ENCODE assay signal across 7 mouse cellular contexts in genomic region chr13:41605099-41606010, GRCm38 (mm10). TPM values are rescaled to one million over a fixed set of nuclear protein-coding genes. Genes with fewer than 3 reads are reported as not detected.
A peak's percentile ranks its signal among the peaks of the same experiment; 100 is the strongest.
DNase-seq lines count a peak whose midpoint lies in the region; ATAC-seq lines count a peak whose summit lies in the region.

Gene Tmem170b (plus strand): TSS chr13:41605907.

- H3K27me3 ChIP-seq in embryonic facial prominence, embryonic 11.5 days (ENCODE audit: control insufficient read depth, insufficient read depth, low read length) = no peaks in the 10 kb centered on the region
- 0 out of 2 replicates have a peak, but pooled peaks cover 5% of the 10 kb centered on the region for H3K27me3 ChIP-seq in limb, embryonic 10.5 days (ENCODE audit: low read depth, poor library complexity, severe bottlenecking)
- no peaks in the 10 kb centered on the region for H3K27me3 ChIP-seq in midbrain, embryonic 13.5 days

- DNase-seq in adrenal gland, postnatal 14 days = peak; percentile 97
- peak; percentile 98 for DNase-seq in embryonic facial prominence, embryonic 11.5 days (ENCODE audit: low spot score)
- peak; percentile 98 for DNase-seq in kidney, adult 11 months
- DNase-seq in limb, embryonic 10.5 days (ENCODE audit: low spot score) = peak; percentile 98
- DNase-seq in spleen, adult 12 weeks (ENCODE audit: low spot score) = peak; percentile 93

- peak within 1 kb of the TSS; percentile 80 for H3K4me2 ChIP-seq in embryonic facial prominence, embryonic 11.5 days (ENCODE audit: low read depth, low read length)
- peak within 1 kb of the TSS; percentile 68 for H3K4me2 ChIP-seq in midbrain, embryonic 13.5 days (replicated peaks)

- peak within 1 kb of the TSS; percentile 80 for H3K4me3 ChIP-seq in embryonic facial prominence, embryonic 11.5 days (ENCODE audit: low read depth, low read length)
- H3K4me3 ChIP-seq in limb, embryonic 10.5 days = peak within 1 kb of the TSS; percentile 96
- peak within 1 kb of the TSS; percentile 90 for H3K4me3 ChIP-seq in midbrain, embryonic 13.5 days (replicated peaks)

- peak within 1 kb of the TSS; percentile 84 for H3K9ac ChIP-seq in embryonic facial prominence, embryonic 11.5 days (replicated peaks; ENCODE audit: low read length)
- H3K9ac ChIP-seq in midbrain, embryonic 13.5 days (replicated peaks) = peak within 1 kb of the TSS; percentile 99

- H3K27ac ChIP-seq in embryonic facial prominence, embryonic 11.5 days (replicated peaks; ENCODE audit: low read depth, low read length) = peak within 1 kb of the TSS; percentile 69
- peak within 1 kb of the TSS; percentile 92 for H3K27ac ChIP-seq in limb, embryonic 10.5 days
- H3K27ac ChIP-seq in midbrain, embryonic 13.5 days = peak within 1 kb of the TSS; percentile 94

- WGBS in embryonic facial prominence, embryonic 11.5 days = under 1% methylated on average over 49 of the region's 87 CpGs
- under 1% methylated on average over 86 of the region's 87 CpGs for WGBS in limb, embryonic 10.5 days
- under 1% methylated on average over 55 of the region's 87 CpGs for WGBS in midbrain, embryonic 13.5 days

- H3K9me3 ChIP-seq in embryonic facial prominence, embryonic 11.5 days (replicated peaks; ENCODE audit: control insufficient read depth, low read length) = no peaks in the 10 kb centered on the region
- no peaks in the 10 kb centered on the region for H3K9me3 ChIP-seq in limb, embryonic 10.5 days (replicated peaks)
- no peaks in the 10 kb centered on the region for H3K9me3 ChIP-seq in midbrain, embryonic 13.5 days

- no peaks in the 10 kb centered on the region for H3K4me1 ChIP-seq in embryonic facial prominence, embryonic 11.5 days (ENCODE audit: control insufficient read depth, insufficient read depth, low read length)
- H3K4me1 ChIP-seq in limb, embryonic 10.5 days = 0 out of 2 replicates have a peak, but pooled peaks cover 4% of the 10 kb centered on the region
- peaks cover 33% of the 10 kb centered on the region for H3K4me1 ChIP-seq in midbrain, embryonic 13.5 days (replicated peaks)

- no peaks in the 10 kb centered on the region for H3K36me3 ChIP-seq in embryonic facial prominence, embryonic 11.5 days (replicated peaks; ENCODE audit: control insufficient read depth, insufficient read depth, low read depth, low read length)
- H3K36me3 ChIP-seq in limb, embryonic 10.5 days = no peaks in the 10 kb centered on the region
- H3K36me3 ChIP-seq in midbrain, embryonic 13.5 days = no peaks in the 10 kb centered on the region

- peak; percentile 100 for ATAC-seq in embryonic facial prominence, embryonic 11.5 days (replicated peaks; ENCODE audit: insufficient number of reproducible peaks, low FRiP score, low TSS enrichment, low read depth)
- ATAC-seq in granulocyte monocyte progenitor cell, adult 5-6 weeks (replicated peaks; ENCODE audit: poor library complexity, severe bottlenecking) = peak; percentile 80
- peak; percentile 97 for ATAC-seq in midbrain, embryonic 13.5 days

RNA-seq across cellular contexts. Expression of gene Tmem170b, which starts in this region (rescaled TPM):
- total RNA-seq in adrenal gland, postnatal 14 days (2021) = 21.9 and 22.8 TPM in 2 replicates
- polyA plus RNA-seq in embryonic facial prominence, embryonic 11.5 days (2014; fragmentation: Nextera tagmentation; extraction: Ambion mirVana) = 11.5 and 12.9 TPM in 2 replicates
- 23.8 and 24.3 TPM in 2 replicates for total RNA-seq in granulocyte monocyte progenitor cell, adult 5-6 weeks (2014; fragmentation: Nextera tagmentation)
- total RNA-seq in granulocyte monocyte progenitor cell, adult 5-6 weeks (2017) = 20.8 and 24.3 TPM in 2 replicates
- 4.4 and 7.2 TPM in 2 replicates for polyA plus RNA-seq in limb, embryonic 10.5 days (2016; fragmentation: Nextera tagmentation; extraction: Ambion mirVana)
- 36.1 and 37.5 TPM in 2 replicates for polyA plus RNA-seq in midbrain, embryonic 13.5 days (2015; fragmentation: Nextera tagmentation; extraction: Ambion mirVana)

Comparison
In these comparisons a context has a peak if more than half of its experiments do, and no peak if none do; other contexts are left out.
1. Peak in every context shown above with its lines: DNase-seq, ATAC-seq, H3K4me3 ChIP-seq and H3K27ac ChIP-seq.